Mouse (Mus musculus) T-cell, adult 2 months (primary cell): ENCODE results near the gene Tedc1.

Experiments used
- DNase-seq: peaks from one replicate; pipeline ENCODE4 v3.0.0; 2022; ENCODE audit warnings: low spot score

Tedc1 gene

DNA sequence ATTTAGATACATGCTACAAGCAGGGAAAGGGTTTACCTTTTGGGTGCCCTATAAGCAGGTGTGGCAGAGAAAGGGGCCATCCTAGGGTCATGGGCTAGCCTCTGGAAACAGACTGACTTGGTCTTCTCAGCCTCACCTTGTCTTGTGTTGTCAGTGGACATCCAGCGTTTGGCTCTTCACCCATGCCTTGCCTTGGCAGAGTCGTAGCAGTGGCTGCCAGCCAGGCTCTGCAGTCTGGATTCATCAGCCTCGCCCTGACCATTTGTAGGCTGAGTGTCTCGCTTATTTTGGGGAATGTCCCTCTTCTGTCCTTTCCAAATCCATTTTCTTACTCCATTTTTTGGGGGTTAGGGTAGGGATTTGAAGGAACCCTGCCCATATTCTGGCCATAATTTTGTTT, 45.1 kb downstream of the Tedc1 start:
- DNase-seq: no peak

DNA sequence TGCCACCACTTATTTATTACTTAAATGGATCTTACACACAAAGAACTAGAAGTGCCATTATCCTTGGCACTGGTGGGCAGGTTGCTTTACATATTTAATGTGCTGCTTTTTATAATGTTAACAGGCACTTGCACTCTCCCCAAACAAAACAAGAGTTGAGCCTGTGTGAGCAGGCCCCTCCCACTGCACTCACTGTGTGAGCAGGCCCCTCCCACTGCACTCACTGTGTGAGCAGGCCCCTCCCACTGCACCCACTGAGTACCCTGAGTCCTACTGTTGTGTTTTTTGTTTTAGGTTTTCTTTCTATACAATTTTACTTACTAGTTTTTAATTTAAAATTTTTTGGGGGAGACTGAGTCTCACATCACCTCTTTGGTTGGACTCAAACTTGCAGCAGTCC, 45.8 kb downstream of the Tedc1 start:
- no peak for DNase-seq

DNA sequence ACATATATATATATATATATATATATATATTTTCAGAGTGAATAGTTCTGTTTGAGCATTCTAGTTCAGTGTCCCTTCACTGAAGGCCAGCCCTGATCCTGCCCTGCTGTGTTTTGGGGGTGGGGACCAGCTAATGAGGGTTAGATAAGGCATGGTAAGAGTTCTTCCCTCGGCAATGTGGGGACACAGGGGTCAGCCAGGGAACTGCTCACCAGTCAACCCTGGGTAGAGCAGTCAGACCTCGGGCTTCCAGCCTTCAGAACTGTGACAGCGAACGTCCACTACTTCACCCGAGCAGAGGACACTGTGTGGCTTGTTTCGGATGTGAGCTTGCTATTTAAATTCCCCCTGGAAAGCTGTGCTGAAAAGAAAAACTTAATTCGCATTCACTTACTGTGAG, 47.3 kb downstream of the Tedc1 start:
- no peak for DNase-seq

DNA sequence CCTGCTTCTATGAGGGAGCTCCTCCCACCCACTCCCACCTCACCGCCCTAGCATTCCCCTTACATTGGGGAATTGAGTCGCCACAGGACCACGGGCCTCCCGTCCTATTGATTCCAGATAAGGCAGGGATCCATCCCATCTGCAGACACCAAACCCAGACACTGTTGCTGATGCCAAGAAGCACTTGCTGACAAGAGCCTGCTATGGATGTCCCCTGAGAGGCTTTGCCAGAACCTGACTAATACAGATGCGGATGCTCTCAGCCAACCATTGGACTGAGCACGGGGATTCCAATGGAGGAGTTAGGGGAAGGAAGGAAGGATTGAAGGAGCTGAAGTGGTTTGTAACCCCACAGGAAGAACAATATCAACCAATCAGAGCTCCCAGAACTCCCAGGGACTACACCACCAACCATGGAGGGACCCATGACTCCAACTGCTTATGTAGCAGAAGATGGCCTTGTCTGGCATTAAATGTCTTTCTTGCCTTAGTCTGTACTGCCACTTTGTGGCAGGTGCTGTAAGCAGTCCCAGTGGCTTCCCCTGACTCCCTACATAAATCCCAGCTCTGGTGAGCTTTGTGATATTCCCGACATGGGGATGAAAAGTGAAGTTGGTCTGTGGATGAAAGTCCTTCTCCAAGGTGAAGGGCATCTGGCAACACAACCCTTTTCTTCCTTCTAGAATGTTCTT, 49.2 kb downstream of the Tedc1 start:
- no peak for DNase-seq

DNA sequence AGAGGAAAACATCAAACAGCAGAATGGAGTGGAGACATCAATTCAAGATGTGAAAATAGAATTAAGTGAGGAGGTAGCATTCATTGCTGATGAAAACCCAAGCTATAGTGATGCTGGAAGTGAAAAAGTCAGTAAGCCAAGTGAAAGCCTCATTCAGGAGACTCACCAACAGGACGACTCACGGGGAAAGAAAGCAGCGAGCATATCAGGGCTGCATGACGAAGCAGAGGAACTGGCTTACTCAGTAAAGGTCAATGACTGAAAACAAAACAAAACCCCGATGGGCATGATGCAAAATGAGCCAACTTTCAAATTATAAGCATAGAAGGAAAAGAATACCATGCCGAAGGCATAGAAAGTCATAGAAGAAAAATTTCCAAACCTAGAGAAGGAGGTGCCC, 51.5 kb downstream of the Tedc1 start:
- no peak for DNase-seq

GRCm38 (mm10) chr12:113210586-113211378, 54.6 kb downstream of the Tedc1 start:
- DNase-seq: no peak

GRCm38 (mm10) chr12:113211772-113212171, 55.6 kb downstream of the Tedc1 start:
- DNase-seq: no peak

GRCm38 (mm10) chr12:113212326-113212924, 56.2 kb downstream of the Tedc1 start:
- no peak for DNase-seq

DNA sequence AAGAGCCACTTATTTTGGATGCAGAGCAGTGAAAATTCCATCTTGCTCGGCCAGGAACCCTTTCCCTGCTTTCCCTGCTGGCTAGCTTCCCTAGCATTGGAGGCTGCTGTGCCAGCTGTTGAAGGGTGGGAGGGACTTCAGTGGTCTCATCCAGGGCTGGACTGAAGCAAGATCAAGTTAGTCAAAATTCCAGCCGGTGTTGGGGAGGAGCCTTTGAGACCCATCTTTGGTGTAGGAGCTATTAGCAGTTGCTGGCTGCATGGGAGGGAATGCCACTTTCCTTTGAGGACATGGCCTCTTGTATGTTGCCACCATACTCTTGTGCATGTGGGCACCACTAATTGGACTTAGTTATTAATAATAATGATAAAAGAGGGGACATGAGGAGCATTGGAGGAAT, 57.0 kb downstream of the Tedc1 start:
- DNase-seq: no peak

- DNase-seq: no peak
Observed at GRCm38 (mm10) chr12:113214072-113214808, 58.0 kb downstream of the Tedc1 start.

- DNase-seq: no peak
Observed at GRCm38 (mm10) chr12:113214972-113215666, 58.9 kb downstream of the Tedc1 start.
